Mouse (Mus musculus): ENCODE data around the gene Ikbkg.
A peak's percentile ranks its signal among the peaks of the same experiment; 100 is the strongest.
"Not testable (repeated sequence)": the region's sequence is repeated elsewhere in the genome, so short reads cannot be mapped to it uniquely, and the experiment has no call there.

The Ikbkg gene

GRCm38 (mm10) chrX:74451157-74451912 lies 58.2 kb downstream of the Ikbkg start:
- no peak for DNase-seq (ENCODE audit: low spot score)

GRCm38 (mm10) chrX:74452773-74453172 lies 59.7 kb downstream of the Ikbkg start:
- DNase-seq (ENCODE audit: low spot score), result peak; percentile 54

- not testable (repeated sequence) for DNase-seq (ENCODE audit: low spot score)
Measured at GRCm38 (mm10) chrX:74481349-74481885, 88.3 kb downstream of the Ikbkg start, which contains the start of gene Gm6880. Gene Gm6880 (minus strand): TSS chrX:74481399.

- peak; percentile 18 for DNase-seq (ENCODE audit: low spot score)
Measured at GRCm38 (mm10) chrX:74497131-74497530, 104.0 kb downstream of the Ikbkg start.

Measured in embryo, embryonic 10.5 days (tissue).